Mouse (Mus musculus) heart, embryonic 12.5 days (tissue): ENCODE measurements at regions not wholly inside any gene's neighbourhood (a gene's known extent, or its start where the extent isn't known, plus 50 kb on each side); places are given as distances from the start of the nearest gene placed in this dataset.

Experiments
- ATAC-seq: fragments of 200-750 bp; cut with Nextera tagmentation; 2 replicates; pipeline ENCODE4 v1.8.0; 2017; ENCODE audit warnings: moderate TSS enrichment, moderate library complexity; ENCODE audit not compliant: insufficient number of reproducible peaks, low FRiP score
- H3K27ac ChIP-seq: fragments of 300-500 bp; sonication (generic); 2 replicates; pipeline ENCODE4 v1.5.1; 2016; ENCODE audit warnings: mild to moderate bottlenecking, moderate library complexity; ENCODE audit not compliant: poor library complexity, severe bottlenecking
- H3K27me3 ChIP-seq: fragments of 300-500 bp; sonication (generic); replicated peaks from 2 replicates; pipeline ENCODE4 v1.6.1; 2016; ENCODE audit warnings: mild to moderate bottlenecking, moderate library complexity
- H3K36me3 ChIP-seq: fragments of 300-500 bp; sonication (generic); 2 replicates; pipeline ENCODE4 v1.6.1; 2016; ENCODE audit warnings: mild to moderate bottlenecking, moderate library complexity
- H3K4me1 ChIP-seq: fragments of 300-500 bp; sonication (generic); replicated peaks from 2 replicates; pipeline ENCODE4 v1.6.1; 2016; ENCODE audit warnings: mild to moderate bottlenecking
- H3K4me2 ChIP-seq: fragments of 300-500 bp; sonication (generic); 2 replicates; pipeline ENCODE4 v1.6.1; 2016; ENCODE audit warnings: mild to moderate bottlenecking, moderate library complexity
- H3K4me3 ChIP-seq: fragments of 300-500 bp; sonication (generic); 2 replicates; pipeline ENCODE4 v1.5.1; 2016; ENCODE audit warnings: mild to moderate bottlenecking
- H3K9ac ChIP-seq: fragments of 300-500 bp; sonication (generic); 2 replicates; pipeline ENCODE4 v1.6.1; 2016; ENCODE audit warnings: mild to moderate bottlenecking, moderate library complexity
- H3K9me3 ChIP-seq: fragments of 300-500 bp; sonication (generic); replicated peaks from 2 replicates; pipeline ENCODE4 v1.6.1; 2016; ENCODE audit warnings: mild to moderate bottlenecking, moderate library complexity
- WGBS: fragments of 180-500 bp; shearing (Covaris S2); methylation state at CpG from one replicate; pipeline ENCODE4 v1.1.7; 2016; 5-methylcytosine and 5-hydroxymethylcytosine counted together

GRCm38 (mm10) chr13:75544728-75545127, 161.8 kb upstream of the Ell2 start:
- H3K4me3 ChIP-seq = no peak overlapping the region
- no peak overlapping the region for H3K9ac ChIP-seq
- no peak for ATAC-seq
- no peaks in the 10 kb centered on the region for H3K36me3 ChIP-seq
- H3K27me3 ChIP-seq = no peaks in the 10 kb centered on the region
- H3K4me1 ChIP-seq = no peaks in the 10 kb centered on the region
- H3K9me3 ChIP-seq = no peaks in the 10 kb centered on the region
- no peak overlapping the region for H3K4me2 ChIP-seq
- no peak overlapping the region for H3K27ac ChIP-seq

- no peak overlapping the region for H3K4me3 ChIP-seq
- H3K27ac ChIP-seq = no peak overlapping the region
- H3K36me3 ChIP-seq = no peaks in the 10 kb centered on the region
- ATAC-seq = no peak
- H3K9me3 ChIP-seq = no peaks in the 10 kb centered on the region
- WGBS = 41% methylated on average over 3 of the region's 3 CpGs
- H3K4me1 ChIP-seq = no peaks in the 10 kb centered on the region
- H3K27me3 ChIP-seq = no peaks in the 10 kb centered on the region
- H3K9ac ChIP-seq = no peak overlapping the region
- H3K4me2 ChIP-seq = no peak overlapping the region
Measured at GRCm38 (mm10) chr13:75547791-75548190, 158.8 kb upstream of the Ell2 start.

- Histone ChIP-seq H3K4me1 (no peaks in the 10 kb centered on the region), H3K27me3 (no peaks in the 10 kb centered on the region), H3K36me3 (no peaks in the 10 kb centered on the region), H3K4me3 (no peak overlapping the region), H3K9me3 (no peaks in the 10 kb centered on the region), H3K9ac (no peak overlapping the region), H3K27ac (no peak overlapping the region), H3K4me2 (no peak overlapping the region)
- WGBS = 67% methylated on average over 1 of the region's 1 CpGs
- ATAC-seq = no peak
Measured at GRCm38 (mm10) chr13:75578971-75579370, 127.6 kb upstream of the Ell2 start.

DNA sequence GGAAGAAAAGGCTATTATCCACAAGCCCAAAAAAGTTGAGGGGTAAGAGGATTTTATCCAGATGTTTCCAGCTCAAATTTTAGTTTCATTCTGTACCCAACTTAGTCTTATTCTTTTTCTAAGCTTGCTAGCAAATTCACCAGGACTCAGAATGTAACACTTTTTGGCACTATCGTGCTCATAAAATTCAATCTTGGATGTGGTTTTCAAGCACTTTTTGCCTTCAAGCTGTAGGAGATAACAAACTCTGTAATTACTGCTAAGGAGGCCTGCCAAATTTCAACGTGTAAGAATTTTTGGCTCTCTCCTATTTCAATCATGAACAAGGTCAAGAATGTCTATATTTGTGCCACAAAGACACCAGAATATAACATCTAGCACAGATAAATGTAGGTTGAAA, 115.7 kb upstream of the Ell2 start:
- Histone ChIP-seq H3K27ac (no peak overlapping the region), H3K4me2 (no peak overlapping the region), H3K36me3 (no peaks in the 10 kb centered on the region), H3K4me3 (no peak overlapping the region), H3K4me1 (no peaks in the 10 kb centered on the region), H3K27me3 (no peaks in the 10 kb centered on the region), H3K9me3 (no peaks in the 10 kb centered on the region), H3K9ac (no peak overlapping the region)
- no peak for ATAC-seq
- 67% methylated on average over 2 of the region's 2 CpGs for WGBS

GRCm38 (mm10) chr13:75596856-75597255, 109.7 kb upstream of the Ell2 start:
- H3K36me3 ChIP-seq = no peaks in the 10 kb centered on the region
- H3K27ac ChIP-seq = no peak overlapping the region

DNA sequence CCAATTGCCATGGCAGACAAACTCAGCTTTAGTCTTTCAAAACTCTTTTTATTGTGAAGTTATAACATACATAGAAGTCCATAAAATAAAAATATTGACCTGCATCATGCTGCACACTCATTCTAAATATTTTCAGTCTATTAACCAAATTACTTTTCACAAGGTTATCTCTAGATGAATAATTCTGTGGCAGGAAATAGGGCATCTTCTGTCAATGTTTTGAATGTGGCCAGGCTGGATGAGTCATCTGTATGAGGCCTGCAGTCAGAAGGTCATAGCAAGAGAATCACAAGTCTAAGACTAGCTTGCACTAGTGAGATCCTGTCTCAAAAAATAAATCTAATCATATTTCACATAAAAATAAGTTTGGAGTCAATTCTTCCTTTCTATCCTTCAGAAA, 108.4 kb upstream of the Ell2 start:
- ATAC-seq = no peak
- Histone ChIP-seq H3K9me3 (no peaks in the 10 kb centered on the region), H3K36me3 (no peaks in the 10 kb centered on the region), H3K27ac (no peak overlapping the region), H3K9ac (no peak overlapping the region), H3K4me3 (no peak overlapping the region), H3K4me1 (no peaks in the 10 kb centered on the region), H3K4me2 (no peak overlapping the region), H3K27me3 (no peaks in the 10 kb centered on the region)

More at GRCm38 (mm10) chr13:75596856-75597255, 109.7 kb upstream of the Ell2 start:
- Histone ChIP-seq H3K4me1 (no peaks in the 10 kb centered on the region), H3K4me2 (no peak overlapping the region), H3K4me3 (no peak overlapping the region), H3K9ac (no peak overlapping the region), H3K9me3 (no peaks in the 10 kb centered on the region), H3K27me3 (no peaks in the 10 kb centered on the region)
- 68% methylated on average over 2 of the region's 2 CpGs for WGBS
- ATAC-seq = no peak

GRCm38 (mm10) chr13:75598675-75599074, 107.9 kb upstream of the Ell2 start:
- Histone ChIP-seq H3K27ac (no peak overlapping the region), H3K4me2 (no peak overlapping the region), H3K9me3 (no peaks in the 10 kb centered on the region), H3K4me3 (no peak overlapping the region), H3K27me3 (no peaks in the 10 kb centered on the region), H3K36me3 (no peaks in the 10 kb centered on the region), H3K4me1 (no peaks in the 10 kb centered on the region), H3K9ac (no peak overlapping the region)
- 84% methylated on average over 1 of the region's 1 CpGs for WGBS
- ATAC-seq = no peak

- Histone ChIP-seq H3K4me3 (no peak overlapping the region), H3K9me3 (no peaks in the 10 kb centered on the region), H3K27ac (no peak overlapping the region), H3K4me1 (no peaks in the 10 kb centered on the region), H3K4me2 (no peak overlapping the region), H3K27me3 (no peaks in the 10 kb centered on the region), H3K9ac (no peak overlapping the region), H3K36me3 (no peaks in the 10 kb centered on the region)
- ATAC-seq = no peak
- 72% methylated on average over 3 of the region's 3 CpGs for WGBS
Measured at GRCm38 (mm10) chr13:75623229-75623628, 83.3 kb upstream of the Ell2 start.

DNA sequence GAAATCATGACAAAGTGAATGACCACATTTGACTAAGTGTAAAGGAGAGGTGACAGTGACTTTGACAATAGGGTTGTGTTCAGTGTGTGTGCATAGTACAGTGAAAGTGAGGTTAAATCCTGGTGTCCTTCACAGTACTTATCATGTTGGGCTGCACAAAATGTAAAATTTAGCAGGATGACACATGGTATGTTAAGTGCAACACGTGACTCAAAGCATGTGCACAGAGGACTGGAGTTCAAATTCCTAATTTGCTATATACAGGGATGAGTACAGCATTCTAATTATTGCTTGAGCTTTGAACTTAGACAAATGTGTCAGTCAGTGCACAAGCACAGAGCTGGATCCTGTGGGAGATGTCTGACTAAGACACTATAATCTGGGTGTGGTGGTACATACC, 79.2 kb upstream of the Ell2 start:
- H3K27ac ChIP-seq = no peak overlapping the region
- no peaks in the 10 kb centered on the region for H3K27me3 ChIP-seq
- H3K4me1 ChIP-seq = no peaks in the 10 kb centered on the region
- no peak overlapping the region for H3K9ac ChIP-seq
- 71% methylated on average over 1 of the region's 1 CpGs for WGBS
- H3K4me2 ChIP-seq = no peak overlapping the region
- no peaks in the 10 kb centered on the region for H3K9me3 ChIP-seq
- no peaks in the 10 kb centered on the region for H3K36me3 ChIP-seq
- ATAC-seq = no peak
- H3K4me3 ChIP-seq = no peak overlapping the region

DNA sequence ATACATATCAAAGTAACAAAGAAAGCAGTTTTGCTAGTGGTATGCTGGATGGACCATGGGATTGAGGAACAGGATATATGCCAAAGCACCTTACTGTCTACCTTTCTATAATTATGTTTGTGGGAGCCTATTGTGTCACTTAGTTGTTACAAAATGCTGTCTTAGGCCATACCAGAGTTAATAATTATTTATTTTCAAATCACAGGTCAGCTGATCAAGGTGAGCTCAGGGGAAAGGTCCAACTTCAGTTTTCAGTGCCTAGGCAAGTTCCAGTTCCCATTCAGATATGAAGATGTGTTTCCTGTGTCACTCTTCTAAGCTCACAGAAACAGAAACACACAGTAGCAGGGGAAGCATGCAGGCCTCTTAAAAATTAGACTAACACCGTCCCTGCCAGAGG, 75.5 kb upstream of the Ell2 start:
- ATAC-seq = no peak
- Histone ChIP-seq H3K9me3 (no peaks in the 10 kb centered on the region), H3K4me3 (no peak overlapping the region), H3K9ac (no peak overlapping the region), H3K4me2 (no peak overlapping the region), H3K36me3 (no peaks in the 10 kb centered on the region), H3K27ac (no peak overlapping the region), H3K4me1 (no peaks in the 10 kb centered on the region), H3K27me3 (no peaks in the 10 kb centered on the region)
- 90% methylated on average over 1 of the region's 1 CpGs for WGBS

DNA sequence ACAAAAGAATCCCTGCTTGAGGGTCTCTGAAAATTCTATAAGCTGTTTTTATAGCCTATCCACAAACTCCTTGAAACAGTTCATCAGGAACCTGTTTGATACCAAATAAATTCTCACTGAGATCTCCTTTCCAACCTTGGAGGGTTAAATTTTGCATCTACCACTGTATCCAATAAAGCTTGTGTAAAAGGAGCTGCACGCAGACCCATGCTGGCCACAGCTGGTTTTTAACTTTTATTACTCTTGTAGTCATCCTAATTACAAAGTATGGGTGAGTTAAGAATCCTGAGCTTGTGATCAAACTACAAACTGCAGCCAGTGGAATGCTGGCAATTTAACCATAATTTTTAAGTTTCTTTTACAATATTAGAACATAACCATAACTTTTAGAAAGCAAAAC, 59.0 kb upstream of the Ell2 start:
- no peak for ATAC-seq
- Histone ChIP-seq H3K4me2 (no peak overlapping the region), H3K4me1 (no peaks in the 10 kb centered on the region), H3K9me3 (no peaks in the 10 kb centered on the region; the same call in 1 of the 2 replicates), H3K27me3 (no peaks in the 10 kb centered on the region), H3K36me3 (no peaks in the 10 kb centered on the region), H3K4me3 (no peak overlapping the region), H3K27ac (no peak overlapping the region), H3K9ac (no peak overlapping the region)
- 80% methylated on average over 1 of the region's 1 CpGs for WGBS

DNA sequence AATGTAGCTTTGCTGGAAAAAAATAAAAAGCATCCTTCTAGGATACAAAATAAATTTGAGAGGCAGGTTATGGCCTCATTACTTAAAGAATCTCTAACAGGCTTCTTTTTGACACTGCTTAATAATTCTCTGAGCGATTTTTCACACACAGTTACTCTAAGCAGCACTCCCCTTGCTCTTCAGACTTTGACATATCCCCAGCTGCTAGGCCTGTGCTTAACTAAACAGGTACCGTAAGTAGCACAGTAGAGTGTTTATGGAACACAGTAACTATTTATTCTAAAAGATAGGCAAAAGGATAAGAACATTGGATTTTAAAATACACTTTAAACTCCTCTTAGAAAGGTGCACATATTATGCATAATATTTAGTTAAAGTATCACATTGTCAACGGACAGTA, 54.6 kb upstream of the Ell2 start:
- H3K4me2 ChIP-seq = no peak overlapping the region
- WGBS = 68% methylated on average over 3 of the region's 3 CpGs
- no peaks in the 10 kb centered on the region for H3K4me1 ChIP-seq
- H3K27ac ChIP-seq = no peak overlapping the region
- no peaks in the 10 kb centered on the region for H3K36me3 ChIP-seq
- H3K9ac ChIP-seq = no peak overlapping the region
- H3K9me3 ChIP-seq = no peaks in the 10 kb centered on the region
- H3K4me3 ChIP-seq = no peak overlapping the region
- no peak for ATAC-seq
- no peaks in the 10 kb centered on the region for H3K27me3 ChIP-seq
